Mouse (Mus musculus): ENCODE measurements around the gene Sox2. TPM values are rescaled to one million over a fixed set of nuclear protein-coding genes. Genes with fewer than 3 reads are reported as not detected.

Sox2 gene
- polyA plus RNA-seq, 1 experiment from 2014 or later, result not detected

- Histone ChIP-seq H3K9me3 (ENCODE audit: low read length) (no peaks in the 10 kb centered on the region), H3K4me1 (ENCODE audit: insufficient read depth) (no peaks in the 10 kb centered on the region), H3K9ac (replicated peaks) (no peak overlapping the region), H3K4me2 (ENCODE audit: low read depth, low read length) (no peak overlapping the region), H3K27ac (ENCODE audit: low read depth) (no peak overlapping the region), H3K36me3 (replicated peaks; ENCODE audit: insufficient read depth, low read length) (no peaks in the 10 kb centered on the region), H3K27me3 (ENCODE audit: insufficient read depth, low read length) (peaks cover 98% of the 10 kb centered on the region), H3K4me3 (ENCODE audit: low read depth, low read length) (no peak overlapping the region)
- 5% methylated on average over 23 of the region's 23 CpGs for WGBS (ENCODE audit: insufficient replicate concordance)
- ATAC-seq, result no peak
- no peak for DNase-seq
- TF ChIP-seq EP300 (IDR thresholded peaks at IDR 0.05; ENCODE audit: low read depth) (no peak), CTCF (IDR thresholded peaks at IDR 0.05; ENCODE audit: low read depth) (no peak)
Observed at GRCm38 (mm10) chr3:34656813-34657700, 6.9 kb downstream of the Sox2 start.

- TF ChIP-seq CTCF (IDR thresholded peaks at IDR 0.05; ENCODE audit: low read depth) (no peak), EP300 (IDR thresholded peaks at IDR 0.05; ENCODE audit: low read depth) (no peak)
- DNase-seq (no peak), ATAC-seq (no peak)
- Histone ChIP-seq H3K9me3 (ENCODE audit: low read length) (no peaks in the 10 kb centered on the region), H3K27me3 (ENCODE audit: insufficient read depth, low read length) (peaks cover 100% of the 10 kb centered on the region), H3K36me3 (replicated peaks; ENCODE audit: insufficient read depth, low read length) (no peaks in the 10 kb centered on the region), H3K9ac (replicated peaks) (no peak overlapping the region), H3K4me3 (ENCODE audit: low read depth, low read length) (no peak overlapping the region), H3K27ac (ENCODE audit: low read depth) (no peak overlapping the region), H3K4me1 (ENCODE audit: insufficient read depth) (no peaks in the 10 kb centered on the region), H3K4me2 (ENCODE audit: low read depth, low read length) (no peak overlapping the region)
- 29% methylated on average over 2 of the region's 2 CpGs for WGBS (ENCODE audit: insufficient replicate concordance)
Observed at GRCm38 (mm10) chr3:34657701-34658090, 7.5 kb downstream of the Sox2 start.

DNA sequence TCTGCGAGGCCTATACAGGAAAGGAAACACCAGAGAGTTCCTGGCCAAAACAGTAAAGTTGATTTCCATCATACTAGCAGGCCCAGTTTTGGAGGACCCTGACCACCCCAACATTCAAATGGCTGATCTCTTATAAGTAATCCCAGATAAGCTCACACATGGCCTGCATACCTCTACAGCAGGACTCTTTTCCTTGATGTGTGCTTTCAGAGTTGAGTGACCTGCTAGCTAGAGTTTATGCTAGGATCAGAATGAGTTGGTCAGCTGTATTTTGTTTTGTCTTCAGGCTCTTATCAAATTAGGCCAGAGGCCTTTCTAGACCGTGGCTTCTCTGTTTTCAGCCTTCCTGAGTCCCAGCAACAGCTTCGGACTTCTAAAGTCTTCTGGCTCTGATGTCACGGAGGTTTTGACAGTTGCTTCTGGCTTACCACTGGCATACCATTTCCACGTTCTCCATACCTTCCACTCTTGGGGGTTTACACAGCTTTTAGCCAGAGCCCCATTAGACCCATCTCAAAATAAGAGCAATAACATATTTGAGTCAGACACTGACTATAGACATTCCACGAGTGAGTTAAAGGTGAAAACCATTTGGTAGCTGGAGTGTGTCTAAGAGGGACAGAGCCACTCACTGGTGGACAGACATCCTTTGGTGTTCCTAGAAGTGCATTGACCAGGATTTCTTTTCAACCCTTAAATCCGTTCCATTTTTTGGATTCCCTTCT lies 8.2 kb downstream of the Sox2 start:
- Histone ChIP-seq H3K4me2 (ENCODE audit: low read depth, low read length) (no peak overlapping the region), H3K27ac (ENCODE audit: low read depth) (no peak overlapping the region), H3K9ac (replicated peaks) (no peak overlapping the region), H3K4me1 (ENCODE audit: insufficient read depth) (no peaks in the 10 kb centered on the region), H3K9me3 (ENCODE audit: low read length) (no peaks in the 10 kb centered on the region), H3K36me3 (replicated peaks; ENCODE audit: insufficient read depth, low read length) (no peaks in the 10 kb centered on the region), H3K27me3 (ENCODE audit: insufficient read depth, low read length) (peaks cover 100% of the 10 kb centered on the region), H3K4me3 (ENCODE audit: low read depth, low read length) (no peak overlapping the region)
- ATAC-seq (no peak), DNase-seq (no peak)
- WGBS (ENCODE audit: insufficient replicate concordance), result 35% methylated on average over 7 of the region's 7 CpGs
- TF ChIP-seq EP300 (IDR thresholded peaks at IDR 0.05; ENCODE audit: low read depth), result no peak
- TF ChIP-seq CTCF (IDR thresholded peaks at IDR 0.05; ENCODE audit: low read depth), result no peak

DNA sequence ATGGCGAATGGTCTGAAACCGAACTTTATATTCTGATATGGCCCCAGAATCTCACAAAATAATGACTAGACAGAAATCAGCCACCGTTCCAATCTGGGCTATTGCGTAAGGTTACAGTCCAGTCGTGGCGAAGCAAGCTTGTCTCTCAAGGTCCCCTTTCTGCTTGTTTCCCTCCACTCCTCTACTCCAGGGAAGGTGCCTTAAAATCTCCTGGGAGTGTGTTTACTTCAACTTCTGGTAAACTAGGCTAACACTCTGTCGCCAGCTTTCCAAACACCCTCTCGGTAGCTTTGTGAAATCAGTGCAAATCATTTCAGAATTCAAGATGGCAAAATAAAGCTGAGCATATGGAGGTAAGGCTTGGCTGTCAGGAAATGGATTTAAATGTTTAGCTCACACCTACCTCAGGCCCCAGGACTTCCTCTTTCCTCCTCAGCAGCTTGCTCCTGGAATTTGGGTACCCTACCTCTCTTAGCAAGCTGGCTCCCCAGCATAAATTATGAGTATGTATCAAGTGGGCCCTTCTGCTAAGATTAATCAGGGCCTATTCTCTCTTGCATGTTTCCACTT lies 8.8 kb downstream of the Sox2 start:
- TF ChIP-seq CTCF (IDR thresholded peaks at IDR 0.05; ENCODE audit: low read depth) (no peak), EP300 (IDR thresholded peaks at IDR 0.05; ENCODE audit: low read depth) (no peak)
- peaks cover 5% of the 10 kb centered on the region; the same call in 1 of the 2 replicates for H3K4me1 ChIP-seq (ENCODE audit: insufficient read depth)
- no peak for DNase-seq
- no peaks in the 10 kb centered on the region for H3K36me3 ChIP-seq (replicated peaks; ENCODE audit: insufficient read depth, low read length)
- no peaks in the 10 kb centered on the region for H3K9me3 ChIP-seq (ENCODE audit: low read length)
- H3K4me3 ChIP-seq (ENCODE audit: low read depth, low read length), result no peak overlapping the region
- no peak overlapping the region for H3K9ac ChIP-seq (replicated peaks)
- H3K27ac ChIP-seq (ENCODE audit: low read depth), result no peak overlapping the region
- H3K4me2 ChIP-seq (ENCODE audit: low read depth, low read length), result no peak overlapping the region
- peaks cover 100% of the 10 kb centered on the region for H3K27me3 ChIP-seq (ENCODE audit: insufficient read depth, low read length)
- ATAC-seq, result no peak
- WGBS (ENCODE audit: insufficient replicate concordance), result 35% methylated on average over 8 of the region's 8 CpGs

DNA sequence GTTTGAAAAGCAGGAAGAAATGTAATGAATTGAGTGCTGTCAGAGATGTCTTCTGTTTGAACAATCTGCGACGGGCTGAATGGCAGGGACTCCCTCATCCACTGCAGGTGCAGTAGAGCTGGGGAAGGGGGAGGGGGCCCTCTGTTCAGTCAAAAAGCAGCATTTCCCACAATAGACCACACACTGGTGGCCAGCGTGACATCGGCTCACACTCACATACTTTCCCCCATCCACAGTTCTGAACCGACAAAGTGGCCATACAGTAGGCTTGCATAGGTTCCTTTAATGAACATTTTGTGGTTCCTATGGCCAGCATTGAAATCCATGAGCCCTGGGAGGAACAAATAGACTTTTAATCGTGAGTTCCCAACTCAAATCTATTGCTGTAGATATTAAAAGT lies 9.7 kb downstream of the Sox2 start:
- H3K4me1 ChIP-seq (ENCODE audit: insufficient read depth), result peaks cover 8% of the 10 kb centered on the region
- no peak overlapping the region for H3K4me2 ChIP-seq (ENCODE audit: low read depth, low read length)
- no peak for DNase-seq
- no peaks in the 10 kb centered on the region for H3K9me3 ChIP-seq (ENCODE audit: low read length)
- no peaks in the 10 kb centered on the region for H3K36me3 ChIP-seq (replicated peaks; ENCODE audit: insufficient read depth, low read length)
- peaks cover 100% of the 10 kb centered on the region for H3K27me3 ChIP-seq (ENCODE audit: insufficient read depth, low read length)
- no peak overlapping the region for H3K9ac ChIP-seq (replicated peaks)
- ATAC-seq, result no peak
- no peak for TF ChIP-seq EP300 (IDR thresholded peaks at IDR 0.05; ENCODE audit: low read depth)
- no peak for TF ChIP-seq CTCF (IDR thresholded peaks at IDR 0.05; ENCODE audit: low read depth)
- no peak overlapping the region for H3K27ac ChIP-seq (ENCODE audit: low read depth)
- H3K4me3 ChIP-seq (ENCODE audit: low read depth, low read length), result no peak overlapping the region
- WGBS (ENCODE audit: insufficient replicate concordance), result 4% methylated on average over 6 of the region's 6 CpGs
